Mouse (Mus musculus): ENCODE data around the gene Gm28305. TPM values are rescaled to one million over a fixed set of nuclear protein-coding genes. Genes with fewer than 3 reads are reported as not detected.

Gene Gm28305
- polyA plus RNA-seq, 1 experiment: not detected

DNA sequence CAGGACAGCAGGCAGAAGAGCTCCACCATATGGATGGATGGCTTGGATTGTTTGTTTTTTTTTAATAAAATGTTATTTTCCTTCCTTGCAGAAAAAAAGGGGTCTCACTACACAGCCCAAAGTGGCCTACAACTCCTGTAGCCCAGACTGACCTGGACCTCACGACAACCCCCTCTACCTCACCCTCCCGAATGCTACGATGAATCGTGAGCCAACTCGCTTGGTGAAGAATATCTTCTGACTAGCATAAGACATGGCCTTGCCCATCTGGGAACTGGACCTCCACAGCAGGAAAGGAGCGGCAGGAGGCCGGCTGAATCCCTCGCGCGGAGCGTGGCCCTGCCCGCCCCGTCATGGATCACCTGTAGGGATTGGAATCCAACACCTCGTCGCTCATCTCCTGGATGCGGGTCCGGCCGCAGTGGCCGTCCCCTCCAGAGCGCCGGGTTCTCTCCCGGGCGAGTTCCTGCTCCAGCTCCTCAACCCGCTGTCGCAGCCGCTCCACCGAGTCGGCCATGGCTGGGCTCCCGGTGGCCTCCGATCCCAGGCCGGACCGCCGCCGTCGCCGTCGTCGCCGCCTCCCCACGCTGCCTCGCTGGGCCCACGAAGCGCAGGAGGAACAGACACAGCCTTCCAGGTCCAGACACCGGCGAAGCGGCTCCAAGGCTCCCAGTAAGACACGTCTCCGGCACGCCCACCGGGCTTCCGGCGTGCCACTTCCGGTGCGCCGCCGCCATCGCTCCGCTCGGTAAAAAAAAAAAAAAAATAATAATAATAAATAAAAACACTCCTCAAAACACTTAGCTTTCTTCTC is 22.2 kb downstream of the Gm28305 start, which contains the start of gene Uba5:
Uba5 (minus strand) TSS at position 705 of the 814 bp plus-strand sequence.
- Histone ChIP-seq H3K79me2 (ENCODE audit: control insufficient read depth, insufficient read depth) (peaks cover 28% of the 10 kb centered on the region), H3K79me3 (ENCODE audit: low read depth) (peaks cover 13% of the 10 kb centered on the region), H3K27me3 (ENCODE audit: control insufficient read depth, insufficient read depth, insufficient read length) (no peaks in the 10 kb centered on the region), H3K4me3 (ENCODE audit: insufficient read depth, poor library complexity, severe bottlenecking) (peak within 1 kb of the TSS; percentile 92), H3K36me3 (ENCODE audit: control insufficient read depth, insufficient read depth) (peaks cover 6% of the 10 kb centered on the region), H3ac (ENCODE audit: control insufficient read depth, insufficient read length, low read depth) (peak within 1 kb of the TSS; percentile 97)
- TF ChIP-seq USF1 (IDR thresholded peaks at IDR 0.05; ENCODE audit: low read depth) (no peak), MAX (IDR thresholded peaks at IDR 0.05) (no peak), MYOG (IDR thresholded peaks at IDR 0.05; ENCODE audit: control insufficient read depth, extremely low read depth, insufficient read length) (no peak), CEBPB (IDR thresholded peaks at IDR 0.05; ENCODE audit: low read depth) (no peak), FOSL1 (IDR thresholded peaks at IDR 0.05; ENCODE audit: insufficient read depth, low read length, poor library complexity, severe bottlenecking) (no peak), MYOD1 (IDR thresholded peaks at IDR 0.05; ENCODE audit: control insufficient read depth, insufficient read length, low read depth) (no peak), CTCF (IDR thresholded peaks at IDR 0.05; ENCODE audit: control insufficient read depth, insufficient read depth, insufficient read length) (no peak)

DNA sequence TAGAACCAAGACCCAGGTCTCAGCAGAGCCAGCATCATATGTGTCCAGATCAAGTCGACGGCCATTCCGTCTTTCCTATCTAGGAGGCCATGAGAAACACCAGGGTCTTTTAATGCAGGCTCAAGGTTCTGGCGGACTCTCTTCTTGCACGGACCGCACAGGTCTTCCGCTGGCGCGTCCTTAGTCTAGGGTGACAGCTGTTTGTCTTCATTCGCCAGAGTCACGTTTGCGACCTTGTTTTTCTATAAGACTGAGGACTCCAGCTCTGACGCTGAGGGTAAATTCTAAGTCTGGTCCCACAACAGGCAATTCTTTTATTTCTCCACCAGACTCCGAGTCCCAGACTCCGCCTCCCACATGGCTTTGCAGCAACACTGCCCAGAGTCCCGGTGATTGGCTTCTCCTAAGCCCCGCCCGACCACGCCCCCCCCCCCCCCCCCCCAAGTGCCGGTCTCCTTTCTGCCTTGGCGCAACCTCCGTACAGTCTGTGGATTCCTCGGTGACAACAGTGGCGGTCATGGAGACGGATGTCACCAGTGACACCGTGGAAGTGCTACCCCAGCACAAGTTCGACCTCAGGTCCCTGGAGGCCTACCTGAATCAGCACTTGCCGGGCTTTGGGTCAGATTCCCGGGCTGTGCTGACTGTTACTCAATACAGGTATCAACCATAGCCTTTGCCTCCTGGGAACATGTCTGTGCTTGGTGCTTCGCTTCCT is 22.9 kb downstream of the Gm28305 start, which contains the start of gene Acad11:
Acad11 (plus strand) TSS at position 134 of the 718 bp plus-strand sequence.
- Histone ChIP-seq H3K79me2 (ENCODE audit: control insufficient read depth, insufficient read depth) (peaks cover 28% of the 10 kb centered on the region), H3K27me3 (ENCODE audit: control insufficient read depth, insufficient read depth, insufficient read length) (no peaks in the 10 kb centered on the region), H3K36me3 (ENCODE audit: control insufficient read depth, insufficient read depth) (peaks cover under 1% of the 10 kb centered on the region), H3K79me3 (ENCODE audit: low read depth) (peaks cover 13% of the 10 kb centered on the region), H3K4me3 (ENCODE audit: insufficient read depth, poor library complexity, severe bottlenecking) (peak within 1 kb of the TSS; percentile 92), H3ac (ENCODE audit: control insufficient read depth, insufficient read length, low read depth) (peak within 1 kb of the TSS; percentile 97)
- TF ChIP-seq CEBPB (IDR thresholded peaks at IDR 0.05; ENCODE audit: low read depth) (no peak), USF1 (IDR thresholded peaks at IDR 0.05; ENCODE audit: low read depth) (no peak), MYOD1 (IDR thresholded peaks at IDR 0.05; ENCODE audit: control insufficient read depth, insufficient read length, low read depth) (no peak), FOSL1 (IDR thresholded peaks at IDR 0.05; ENCODE audit: insufficient read depth, low read length, poor library complexity, severe bottlenecking) (no peak), MYOG (IDR thresholded peaks at IDR 0.05; ENCODE audit: control insufficient read depth, extremely low read depth, insufficient read length) (no peak), CTCF (IDR thresholded peaks at IDR 0.05; ENCODE audit: control insufficient read depth, insufficient read depth, insufficient read length) (no peak), MAX (IDR thresholded peaks at IDR 0.05) (no peak)

- Histone ChIP-seq H3K79me3 (ENCODE audit: low read depth) (peaks cover 13% of the 10 kb centered on the region), H3ac (ENCODE audit: control insufficient read depth, insufficient read length, low read depth) (no peak overlapping the region), H3K4me3 (ENCODE audit: insufficient read depth, poor library complexity, severe bottlenecking) (no peak overlapping the region), H3K79me2 (ENCODE audit: control insufficient read depth, insufficient read depth) (peaks cover 28% of the 10 kb centered on the region), H3K36me3 (ENCODE audit: control insufficient read depth, insufficient read depth) (no peaks in the 10 kb centered on the region), H3K27me3 (ENCODE audit: control insufficient read depth, insufficient read depth, insufficient read length) (no peaks in the 10 kb centered on the region)
- TF ChIP-seq MAX (IDR thresholded peaks at IDR 0.05): no peak
- no peak for TF ChIP-seq CEBPB (IDR thresholded peaks at IDR 0.05; ENCODE audit: low read depth)
- no peak for TF ChIP-seq USF1 (IDR thresholded peaks at IDR 0.05; ENCODE audit: low read depth)
- no peak for TF ChIP-seq FOSL1 (IDR thresholded peaks at IDR 0.05; ENCODE audit: insufficient read depth, low read length, poor library complexity, severe bottlenecking)
- no peak for TF ChIP-seq CTCF (IDR thresholded peaks at IDR 0.05; ENCODE audit: control insufficient read depth, insufficient read depth, insufficient read length)
- TF ChIP-seq MYOD1 (IDR thresholded peaks at IDR 0.05; ENCODE audit: control insufficient read depth, insufficient read length, low read depth): no peak
- no peak for TF ChIP-seq MYOG (IDR thresholded peaks at IDR 0.05; ENCODE audit: control insufficient read depth, extremely low read depth, insufficient read length)
These were observed 24.1 kb downstream of the Gm28305 start for GRCm38 (mm10) chr9:104064571-104064970.

GRCm38 (mm10) chr9:104070241-104070640 is 29.8 kb downstream of the Gm28305 start:
- TF ChIP-seq FOSL1 (IDR thresholded peaks at IDR 0.05; ENCODE audit: insufficient read depth, low read length, poor library complexity, severe bottlenecking): no peak
- TF ChIP-seq CTCF (IDR thresholded peaks at IDR 0.05; ENCODE audit: control insufficient read depth, insufficient read depth, insufficient read length): no peak
- TF ChIP-seq MYOD1 (IDR thresholded peaks at IDR 0.05; ENCODE audit: control insufficient read depth, insufficient read length, low read depth): no peak
- no peak for TF ChIP-seq MAX (IDR thresholded peaks at IDR 0.05)
- no peak for TF ChIP-seq MYOG (IDR thresholded peaks at IDR 0.05; ENCODE audit: control insufficient read depth, extremely low read depth, insufficient read length)
- TF ChIP-seq USF1 (IDR thresholded peaks at IDR 0.05; ENCODE audit: low read depth): no peak
- no peak for TF ChIP-seq CEBPB (IDR thresholded peaks at IDR 0.05; ENCODE audit: low read depth)
- no peaks in the 10 kb centered on the region for H3K79me2 ChIP-seq (ENCODE audit: control insufficient read depth, insufficient read depth)
- no peaks in the 10 kb centered on the region for H3K27me3 ChIP-seq (ENCODE audit: control insufficient read depth, insufficient read depth, insufficient read length)
- no peak overlapping the region for H3K4me3 ChIP-seq (ENCODE audit: insufficient read depth, poor library complexity, severe bottlenecking)
- H3ac ChIP-seq (ENCODE audit: control insufficient read depth, insufficient read length, low read depth): no peak overlapping the region
- H3K36me3 ChIP-seq (ENCODE audit: control insufficient read depth, insufficient read depth): no peaks in the 10 kb centered on the region
- H3K79me3 ChIP-seq (ENCODE audit: low read depth): no peaks in the 10 kb centered on the region

GRCm38 (mm10) chr9:104070863-104071604 is 30.6 kb downstream of the Gm28305 start:
- Histone ChIP-seq H3K79me3 (ENCODE audit: low read depth) (no peaks in the 10 kb centered on the region), H3K36me3 (ENCODE audit: control insufficient read depth, insufficient read depth) (no peaks in the 10 kb centered on the region), H3ac (ENCODE audit: control insufficient read depth, insufficient read length, low read depth) (no peak overlapping the region), H3K4me3 (ENCODE audit: insufficient read depth, poor library complexity, severe bottlenecking) (no peak overlapping the region), H3K79me2 (ENCODE audit: control insufficient read depth, insufficient read depth) (no peaks in the 10 kb centered on the region), H3K27me3 (ENCODE audit: control insufficient read depth, insufficient read depth, insufficient read length) (no peaks in the 10 kb centered on the region)
- no peak for TF ChIP-seq MAX (IDR thresholded peaks at IDR 0.05)
- TF ChIP-seq CEBPB (IDR thresholded peaks at IDR 0.05; ENCODE audit: low read depth): no peak
- TF ChIP-seq CTCF (IDR thresholded peaks at IDR 0.05; ENCODE audit: control insufficient read depth, insufficient read depth, insufficient read length): no peak
- TF ChIP-seq MYOD1 (IDR thresholded peaks at IDR 0.05; ENCODE audit: control insufficient read depth, insufficient read length, low read depth): no peak
